Mouse (Mus musculus) right cerebral cortex, adult 18-20 months (tissue): ENCODE results near the gene Srrt.

ENCODE experiments used
- DNase-seq: peaks from one replicate; pipeline ENCODE4 v3.0.0; 2022; ENCODE audit warnings: mixed read lengths

Gene Srrt

DNA sequence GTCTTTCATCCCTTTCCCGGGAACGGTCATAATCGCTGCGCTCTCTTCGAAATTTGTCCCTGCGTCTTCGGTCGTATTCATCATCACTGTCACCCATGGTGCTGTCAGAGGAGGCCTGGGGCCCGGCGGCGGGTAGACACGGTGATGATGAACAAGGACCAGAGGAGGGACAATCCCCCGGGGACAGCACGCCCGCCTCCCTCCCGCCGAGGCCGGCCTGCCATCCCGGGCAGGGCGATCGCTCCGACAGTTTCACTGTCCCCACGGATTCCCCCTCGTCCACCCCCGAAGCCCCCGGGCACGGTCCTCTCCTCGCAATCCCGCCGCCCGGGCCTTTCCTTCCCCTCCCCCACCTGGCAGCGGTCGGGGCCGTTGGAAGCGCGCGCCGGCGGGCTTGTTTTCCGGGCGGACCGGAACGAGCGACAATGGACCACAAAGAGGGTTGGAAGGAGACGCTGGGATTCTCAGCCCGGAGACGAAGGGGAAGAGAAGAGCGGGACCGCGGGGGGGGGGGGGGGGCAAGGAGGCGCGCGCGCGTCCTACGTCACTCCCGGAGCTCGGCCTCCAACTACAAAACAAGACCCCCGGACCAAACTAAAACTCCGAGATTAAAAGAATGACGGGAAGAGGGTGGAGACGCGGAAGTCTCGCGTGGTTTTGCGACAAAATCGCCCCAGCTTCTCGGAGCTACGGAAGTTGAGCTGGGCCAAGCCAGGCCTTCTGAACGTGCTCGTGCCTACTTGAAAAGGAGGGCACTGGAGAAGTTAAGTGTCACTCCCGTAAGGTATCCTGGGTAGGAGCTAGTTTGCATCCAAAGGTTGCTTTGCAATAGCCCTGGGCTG lies at the start of gene Srrt:
TSS of gene Srrt (minus strand) at position 604 of the 842 bp plus-strand sequence.
- DNase-seq = peak; percentile 94

DNA sequence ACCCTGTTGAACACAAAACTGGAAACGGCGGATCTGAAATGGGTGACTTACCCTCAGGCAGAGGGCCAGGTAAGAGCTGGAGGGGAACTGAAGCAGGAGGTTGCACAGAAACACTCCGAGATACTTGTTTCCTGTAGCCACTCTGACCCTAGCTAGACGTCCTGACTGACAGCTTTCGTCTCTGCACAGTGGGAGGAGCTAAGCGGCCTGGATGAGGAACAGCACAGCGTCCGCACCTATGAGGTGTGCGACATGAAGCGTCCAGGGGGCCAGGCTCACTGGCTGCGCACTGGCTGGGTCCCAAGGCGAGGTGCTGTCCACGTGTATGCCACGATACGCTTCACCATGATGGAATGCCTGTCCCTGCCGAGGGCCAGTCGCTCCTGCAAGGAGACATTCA lies 46.6 kb upstream of the Srrt start:
- no peak for DNase-seq

DNA sequence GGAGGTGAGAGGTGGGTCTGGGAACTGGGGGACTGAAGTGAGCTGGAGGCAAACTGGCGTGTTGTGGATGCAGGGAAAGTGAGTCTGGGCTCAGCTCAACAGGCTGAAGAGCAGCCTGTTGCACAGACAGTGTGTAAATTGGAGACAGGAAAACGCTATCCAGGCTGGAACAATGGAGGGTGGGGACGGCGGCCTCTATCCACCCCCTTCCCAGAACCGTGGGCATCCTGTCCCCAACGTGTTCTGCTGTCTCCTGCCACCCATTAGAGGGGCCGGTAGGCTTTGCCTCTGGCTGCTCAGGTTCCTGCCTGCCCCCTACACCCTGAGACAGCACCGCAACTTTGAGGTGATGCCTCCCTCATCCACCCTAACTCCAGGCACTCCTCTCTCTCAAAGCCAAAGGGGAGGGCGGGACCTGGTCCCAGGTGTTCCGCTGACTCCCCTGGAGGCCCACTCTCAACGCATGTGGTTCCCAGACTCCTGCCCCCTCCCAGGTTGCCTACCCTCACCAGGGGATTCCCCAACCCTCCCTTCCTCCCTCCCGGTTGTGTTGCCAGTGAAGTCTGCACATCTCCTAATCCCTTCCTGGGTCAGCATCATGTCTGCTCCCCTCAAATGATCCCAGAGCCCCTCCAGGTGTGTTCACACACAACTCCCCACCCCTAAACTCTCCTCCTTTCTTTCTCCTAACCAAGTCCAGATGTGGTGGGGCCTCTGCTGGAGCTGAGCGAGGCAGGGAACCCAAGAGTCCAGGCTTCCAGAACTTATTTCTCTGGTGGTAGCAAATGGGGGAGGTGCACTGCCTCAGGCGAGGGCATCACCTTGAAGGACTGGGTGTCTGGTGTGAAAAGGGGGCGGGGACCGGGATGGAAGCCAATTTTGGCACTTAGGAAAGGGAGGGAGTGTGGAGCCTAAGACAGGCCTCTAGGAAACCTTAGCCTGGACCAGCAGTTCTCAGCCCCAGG lies 44.8 kb upstream of the Srrt start:
- DNase-seq = no peak

DNA sequence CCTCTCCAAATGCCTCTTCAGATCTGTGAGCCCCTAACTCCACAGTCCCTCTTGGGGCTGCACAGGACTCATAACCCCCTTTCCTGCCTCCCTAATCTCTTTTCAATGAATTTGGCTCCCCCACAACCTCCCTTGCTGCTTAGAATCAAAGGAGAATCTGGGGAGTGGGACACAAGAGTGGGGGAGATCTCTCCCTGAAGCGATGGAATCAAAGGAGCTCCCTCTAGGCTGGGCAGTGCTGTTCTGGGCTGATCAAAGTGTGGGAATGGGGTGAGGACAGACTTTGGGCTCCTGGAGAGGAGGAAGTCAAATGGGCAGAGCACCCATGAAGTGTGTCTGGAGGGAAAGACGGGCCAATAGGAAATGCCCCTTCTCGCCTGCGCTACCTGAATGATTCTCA lies 43.9 kb upstream of the Srrt start:
- no peak for DNase-seq

DNA sequence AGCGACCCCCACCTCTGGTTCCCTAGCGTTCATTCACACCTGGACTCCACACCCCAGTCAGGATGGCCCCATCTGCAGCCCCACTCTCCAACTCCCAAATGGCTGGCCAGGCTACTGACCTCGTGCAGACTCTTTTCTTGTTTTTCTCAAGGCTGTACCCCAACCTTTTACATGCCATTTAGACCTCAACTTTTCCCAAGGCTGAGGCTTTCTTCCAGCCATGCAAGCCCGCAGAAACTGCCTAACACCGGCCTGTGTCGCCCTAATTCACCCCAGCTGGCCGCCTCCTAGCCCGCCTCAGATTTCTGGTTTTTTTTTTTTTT lies 43.5 kb upstream of the Srrt start:
- DNase-seq = no peak

DNA sequence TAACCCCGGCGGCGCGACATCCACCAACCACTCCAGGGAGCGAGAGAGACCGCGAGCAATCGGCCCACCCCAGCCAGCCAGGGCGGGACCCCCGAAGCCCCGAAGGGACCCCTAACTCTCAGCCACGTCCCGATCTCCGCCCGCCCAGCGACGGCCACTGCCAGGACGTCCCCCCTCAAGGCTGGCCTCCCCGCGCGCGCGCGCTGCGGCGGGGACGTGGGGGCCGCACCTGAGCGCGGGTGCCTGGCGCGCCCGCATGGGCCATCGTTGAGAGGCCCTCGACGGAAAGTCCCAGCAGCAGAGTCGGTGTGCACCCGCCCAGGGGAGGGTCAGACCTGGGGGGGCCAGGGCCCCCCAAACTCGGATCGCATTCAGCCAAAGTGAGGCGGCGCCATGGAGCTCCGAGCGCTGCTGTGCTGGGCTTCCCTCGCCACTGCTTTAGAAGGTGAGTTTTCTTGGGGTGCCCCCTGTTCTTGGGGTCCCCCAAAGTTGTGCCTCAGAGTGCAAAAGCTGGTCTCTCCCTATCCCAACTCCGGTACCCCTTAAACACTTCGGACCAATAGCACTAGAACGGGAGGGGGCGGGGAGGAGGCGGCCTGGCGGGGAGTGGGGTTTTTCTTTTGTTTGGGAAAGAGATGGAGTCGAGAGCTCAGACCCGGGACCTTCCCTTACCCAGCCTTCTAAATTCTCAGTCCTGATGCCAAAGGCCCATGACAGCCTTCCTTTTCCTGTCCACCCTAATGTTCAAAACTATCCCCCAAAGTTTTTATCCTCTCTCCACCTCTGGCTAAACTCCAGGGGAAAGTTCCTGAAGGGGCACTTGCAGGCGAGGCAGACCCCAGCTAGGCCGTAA lies 43.0 kb upstream of the Srrt start:
- no peak for DNase-seq

DNA sequence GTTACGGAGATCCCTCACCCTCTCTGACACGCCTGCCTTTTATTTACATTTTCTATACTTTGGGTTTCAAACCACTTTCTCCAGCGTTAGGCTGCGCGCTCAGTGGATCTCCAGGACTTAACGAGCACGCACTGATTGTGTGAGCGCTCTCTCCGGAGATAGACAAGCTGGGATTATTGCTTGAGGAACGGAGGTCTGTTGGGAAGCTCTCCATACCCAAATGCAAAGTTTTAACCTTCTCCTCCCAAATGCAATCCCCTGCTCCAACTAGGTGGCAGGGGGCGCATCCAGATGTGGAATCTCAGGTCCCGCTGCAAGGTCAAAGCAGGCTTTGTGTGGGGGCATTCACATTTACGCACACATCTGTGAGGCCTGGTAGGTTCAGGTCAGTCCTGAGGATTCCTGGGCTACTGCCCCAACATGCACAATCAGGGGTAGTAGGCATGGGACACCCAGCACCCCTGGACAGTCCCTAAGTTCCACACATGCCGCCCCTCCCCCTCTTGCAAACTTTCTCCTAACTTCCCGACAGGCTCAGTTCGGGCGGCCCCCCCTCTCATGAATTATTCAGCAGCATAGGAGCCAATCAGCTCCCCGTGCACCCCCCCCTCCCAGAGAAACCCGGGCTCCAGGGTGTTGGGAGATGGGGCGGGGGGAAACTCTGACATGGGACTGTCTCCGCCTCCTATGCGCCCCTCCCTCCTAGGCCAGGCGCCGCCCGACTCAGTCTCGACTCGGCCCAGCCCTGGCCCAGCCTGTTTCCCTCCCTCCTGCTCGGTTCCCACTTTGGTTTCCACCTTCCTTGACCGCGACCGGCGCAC lies 42.1 kb upstream of the Srrt start, which contains the start of gene Ephb4:
TSS of gene Ephb4 (plus strand) at position 726 of the 821 bp plus-strand sequence.
- DNase-seq = peak; percentile 55

DNA sequence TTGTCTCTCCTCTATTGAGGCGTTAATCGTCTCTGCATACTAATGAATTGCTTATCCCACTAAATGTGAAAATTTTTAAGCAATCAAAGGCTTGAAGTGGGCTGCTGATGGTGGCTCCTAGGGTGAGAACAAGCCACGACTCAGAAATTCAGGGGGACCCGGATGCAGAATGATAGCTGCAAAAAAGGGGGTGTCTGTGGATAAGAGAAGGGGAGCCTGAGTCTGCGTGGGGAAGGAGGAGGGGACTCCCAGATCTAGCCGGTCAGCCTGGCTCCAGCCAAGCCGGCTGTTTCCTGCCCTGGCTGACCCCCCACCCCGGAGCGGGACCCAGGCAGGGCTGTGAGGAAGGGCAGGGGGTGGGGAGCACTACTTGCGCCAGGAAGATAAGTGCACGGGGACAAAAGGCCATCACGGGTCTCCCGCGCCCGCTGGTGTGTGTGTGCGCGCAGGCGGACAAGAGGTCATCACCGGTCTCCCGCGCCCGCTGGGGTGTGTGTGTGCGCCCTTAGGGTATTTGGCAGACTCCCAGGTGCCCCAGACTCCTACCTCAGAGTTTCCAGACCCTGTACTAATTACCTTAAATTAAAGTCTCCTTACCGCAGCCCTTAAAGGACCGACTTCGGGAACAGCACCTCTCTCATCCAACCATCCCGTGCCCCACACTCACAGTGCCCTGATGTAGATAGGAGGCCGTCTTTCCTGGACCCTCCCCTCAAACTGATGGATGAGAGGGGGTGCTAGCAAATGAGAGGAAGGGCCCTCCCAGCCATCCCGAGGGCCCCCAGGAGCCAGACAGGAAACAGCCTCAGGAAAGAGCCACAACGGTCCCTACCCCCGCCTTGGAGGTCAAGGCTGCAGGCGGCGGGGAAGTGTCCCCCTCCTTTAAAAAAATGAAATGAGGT lies 41.3 kb upstream of the Srrt start:
- DNase-seq = no peak

DNA sequence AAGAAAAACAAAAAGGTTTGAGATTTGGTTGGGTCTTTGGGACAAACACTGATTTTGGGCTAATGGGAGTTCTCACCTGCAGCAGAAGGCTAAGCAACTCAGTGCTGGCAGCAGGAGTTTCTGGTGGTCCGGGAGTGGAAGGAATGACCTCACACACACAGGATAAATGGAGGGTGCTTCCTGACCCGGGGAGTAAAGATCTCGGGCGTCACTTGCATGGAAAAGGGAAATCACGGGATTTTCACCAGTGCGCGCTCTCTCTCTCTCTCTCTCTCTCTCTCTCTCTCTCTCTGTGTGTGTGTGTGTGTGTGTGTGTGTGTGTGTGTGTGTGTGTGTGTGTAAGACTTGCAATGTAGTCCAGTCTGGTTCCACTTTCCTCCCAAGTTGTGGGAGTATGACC lies 40.4 kb upstream of the Srrt start:
- no peak for DNase-seq

DNA sequence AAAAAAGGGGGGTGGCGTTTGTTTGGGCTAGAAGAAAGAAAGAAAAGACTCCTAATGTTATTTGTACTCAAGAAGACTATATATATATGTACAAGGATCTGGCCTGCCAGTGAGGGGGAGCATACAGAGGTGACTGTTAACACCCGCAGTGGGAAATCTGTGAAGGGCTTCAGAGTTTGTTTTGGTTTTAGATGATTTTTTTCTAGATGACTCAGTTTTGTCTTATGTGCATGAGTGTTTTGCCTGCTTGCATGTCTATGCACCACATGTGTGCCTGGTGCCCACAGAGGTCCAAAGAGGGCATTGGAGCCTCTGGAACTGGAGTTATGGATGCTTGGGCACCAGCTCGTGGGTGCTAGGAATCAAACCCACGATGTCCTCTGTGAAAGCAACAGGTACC lies 39.5 kb upstream of the Srrt start:
- DNase-seq = no peak

DNA sequence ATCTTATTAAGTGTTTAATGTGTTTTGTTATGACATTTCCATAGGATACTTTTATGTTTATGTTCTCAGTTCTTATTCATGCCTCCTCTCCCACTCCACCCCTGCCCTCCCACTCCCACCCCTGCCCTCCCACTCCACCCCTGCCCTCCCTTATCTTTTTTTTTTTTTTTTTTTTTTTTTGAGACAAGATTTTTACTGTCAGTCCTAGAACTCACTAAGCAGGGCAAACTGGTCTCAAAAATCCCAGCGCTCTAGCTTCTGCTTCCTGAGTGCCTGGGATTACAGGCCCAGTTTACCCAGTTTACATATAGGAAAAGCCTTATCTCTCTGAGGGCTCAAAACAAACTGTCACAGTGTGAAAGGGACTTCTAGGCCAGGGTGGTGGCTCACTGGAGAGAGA lies 38.9 kb upstream of the Srrt start:
- no peak for DNase-seq

DNA sequence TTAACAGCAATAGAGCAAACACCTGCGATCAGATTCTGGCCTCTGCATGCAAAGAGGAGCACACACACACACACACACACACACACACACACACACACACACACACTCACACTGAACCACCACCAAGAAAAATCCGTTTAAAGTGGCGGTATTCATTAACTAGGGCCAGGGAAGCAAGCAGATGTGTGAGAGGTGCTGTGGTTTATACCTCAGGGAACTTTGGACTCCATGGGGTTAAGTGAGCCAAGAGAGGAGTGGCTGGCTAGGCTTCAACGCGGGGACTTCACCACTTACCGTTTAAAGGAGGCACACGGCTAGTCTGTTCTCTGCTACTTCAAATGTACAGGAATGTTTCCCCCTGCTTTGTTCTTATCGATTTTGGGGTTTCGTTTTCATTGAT lies 38.3 kb upstream of the Srrt start:
- DNase-seq = no peak

DNA sequence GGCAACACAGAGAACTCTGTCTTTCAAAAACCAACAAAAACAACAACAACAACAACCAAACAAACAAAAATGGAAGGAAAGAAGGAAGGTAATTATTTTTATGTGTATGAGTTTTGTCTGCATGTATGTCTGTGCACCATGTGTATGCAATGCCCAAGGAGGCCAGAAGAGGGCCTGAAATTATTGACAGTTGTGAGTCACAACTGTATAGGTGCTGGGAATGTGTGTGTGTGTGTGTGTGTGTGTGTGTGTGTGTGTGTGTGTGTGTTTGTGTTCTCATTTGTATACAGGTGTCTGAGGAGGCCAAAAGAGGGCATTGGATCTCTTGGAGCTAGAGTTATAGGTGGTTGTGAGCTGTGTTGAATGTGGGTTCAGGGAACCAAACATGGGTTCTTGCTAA lies 36.4 kb upstream of the Srrt start:
- no peak for DNase-seq

DNA sequence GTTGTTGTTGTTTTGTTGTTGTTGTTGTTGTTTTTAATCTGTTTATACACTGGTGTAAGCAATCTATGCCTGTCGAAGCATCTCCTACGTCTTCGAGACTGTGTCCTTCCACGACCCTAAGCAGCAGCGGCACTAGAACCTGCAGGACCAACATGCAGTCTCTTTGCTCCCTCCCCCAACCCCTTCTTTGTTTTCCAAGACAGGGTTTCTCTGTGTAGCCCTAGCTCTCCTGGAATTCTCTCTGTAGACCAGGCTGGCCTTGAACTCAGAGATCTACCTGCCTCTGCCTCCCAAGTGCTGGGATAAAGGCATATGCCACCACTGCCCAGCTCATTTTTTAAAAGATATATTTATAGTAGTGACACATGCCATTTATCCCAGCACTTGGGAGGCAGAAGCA lies 35.9 kb upstream of the Srrt start:
- no peak for DNase-seq

DNA sequence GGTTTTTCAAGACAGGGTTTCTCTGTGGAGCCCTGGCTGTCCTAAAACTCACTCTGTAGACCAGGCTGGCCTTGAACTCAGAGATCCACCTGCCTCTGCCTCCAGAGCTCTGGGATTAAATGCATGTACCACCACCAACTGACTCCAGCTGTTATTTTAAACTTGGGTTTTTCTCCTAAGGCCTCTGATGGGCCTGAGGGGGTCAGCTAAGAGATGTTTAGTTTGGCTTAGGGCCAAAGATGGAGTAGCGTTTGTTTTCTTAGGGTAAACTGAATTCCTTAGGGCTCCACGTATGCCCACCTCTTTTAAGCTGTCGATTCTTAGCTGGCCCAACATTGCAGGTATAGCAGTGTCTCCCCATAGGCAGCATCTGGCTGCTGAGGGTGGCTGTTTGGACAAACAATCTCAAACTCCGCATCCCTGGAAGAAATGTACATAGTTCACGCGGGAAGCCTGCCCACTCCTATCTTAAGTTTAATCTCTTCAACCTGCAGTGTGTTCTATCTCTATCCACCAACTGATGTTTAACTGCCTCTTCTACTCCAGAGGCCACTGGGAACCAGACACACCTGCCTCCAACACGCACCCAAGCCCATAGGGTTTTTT lies 35.0 kb upstream of the Srrt start:
- DNase-seq = no peak

DNA sequence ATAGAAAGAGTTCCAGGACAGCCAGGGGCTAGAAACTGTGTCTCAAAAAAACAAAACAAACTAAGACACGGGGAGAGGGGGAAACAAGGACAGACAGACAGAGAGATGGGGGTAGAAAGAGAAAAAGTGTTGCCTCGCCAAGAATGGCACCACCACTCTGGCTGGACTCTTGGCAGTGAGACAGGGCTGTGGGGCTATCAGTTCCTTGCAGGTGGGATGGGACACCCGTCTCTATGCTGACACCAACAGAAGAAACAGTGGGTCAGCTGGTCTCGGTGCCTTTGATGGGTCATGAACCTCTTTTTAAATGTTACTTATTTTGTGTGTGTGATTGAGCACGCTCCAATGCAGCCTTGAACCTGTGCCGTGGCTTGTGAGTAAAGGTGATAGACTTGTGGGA lies 32.7 kb upstream of the Srrt start:
- DNase-seq = no peak

DNA sequence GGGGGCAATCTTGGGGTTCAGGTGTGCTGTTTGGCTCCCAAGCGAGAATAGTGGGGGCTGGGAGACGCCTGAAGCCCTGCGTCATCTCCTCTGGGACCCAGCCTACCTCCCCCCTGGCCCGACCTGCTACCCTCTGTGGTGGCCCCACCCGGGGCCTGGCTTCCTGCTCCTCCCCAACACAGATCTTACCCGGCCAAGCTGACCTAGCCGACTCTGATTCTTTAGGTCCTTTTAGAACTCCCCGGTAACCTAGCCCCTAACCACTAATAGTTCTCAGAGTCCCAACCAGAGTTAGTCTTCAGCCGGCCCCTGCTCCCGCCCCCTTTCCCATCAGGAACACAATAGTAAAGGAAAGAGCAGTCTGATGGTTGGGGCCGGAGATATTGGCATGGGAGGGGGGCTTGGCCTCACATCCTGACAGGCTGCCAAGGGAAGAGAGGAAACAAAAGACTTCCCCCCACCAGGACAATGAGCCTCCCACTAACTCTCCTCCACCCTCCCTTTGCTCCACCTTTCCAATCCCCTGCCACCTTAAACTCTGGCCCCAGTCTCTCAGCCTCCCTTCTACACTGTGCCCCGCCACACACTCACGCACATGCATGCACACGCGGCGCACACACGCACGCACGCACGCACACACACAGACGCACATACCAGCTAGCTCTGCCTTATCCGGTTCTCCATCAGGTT lies 32.0 kb upstream of the Srrt start:
- DNase-seq = peak; percentile 22

DNA sequence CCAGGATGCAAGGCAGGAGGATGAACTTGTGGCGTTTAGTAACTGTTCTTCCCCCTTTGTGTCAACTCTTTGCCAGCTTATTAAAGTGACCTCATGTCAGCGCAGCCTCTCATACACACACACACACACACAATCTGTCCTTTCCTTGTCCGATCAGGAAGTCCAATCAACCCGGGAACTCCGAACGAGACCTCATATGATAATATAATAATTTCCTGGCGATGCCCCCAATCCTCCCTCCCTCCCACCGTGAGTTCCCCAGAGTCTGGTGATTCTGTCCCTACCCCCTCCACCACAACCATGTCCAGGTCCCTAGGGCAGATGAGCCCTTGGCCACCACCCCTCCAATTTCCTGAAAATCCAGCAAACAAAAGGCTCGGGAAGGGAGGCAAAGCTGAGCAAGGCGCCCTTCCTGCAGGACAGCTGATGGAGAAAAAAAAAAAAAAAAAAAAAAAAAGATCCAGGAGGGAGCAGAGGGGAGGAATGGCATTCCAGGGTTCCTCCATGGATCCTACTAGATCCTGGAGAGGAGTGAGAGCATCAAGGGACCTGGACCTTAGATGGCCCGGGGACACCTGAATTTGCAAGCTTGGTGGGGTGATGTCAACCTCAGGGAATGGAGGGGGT lies 31.3 kb upstream of the Srrt start:
- no peak for DNase-seq

DNA sequence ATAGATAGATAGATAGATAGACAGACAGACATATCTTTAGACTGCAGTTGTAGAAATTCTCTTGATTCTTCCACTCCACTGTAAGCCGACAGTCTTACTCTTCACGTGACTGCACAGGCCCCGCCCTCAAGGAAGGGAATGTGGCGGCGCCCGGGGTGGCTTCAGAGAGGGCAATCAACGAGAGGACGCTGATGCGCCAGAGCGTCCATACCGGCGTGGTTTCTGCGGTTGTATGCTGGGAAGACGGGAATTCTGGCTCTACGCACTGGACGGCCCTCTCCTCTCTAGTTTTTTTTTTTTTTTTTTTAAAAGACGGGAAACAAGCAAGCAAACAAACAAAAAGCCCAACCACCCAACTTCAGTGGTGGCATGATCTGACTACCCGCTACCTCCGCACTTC lies 30.8 kb upstream of the Srrt start:
- peak; percentile 94 for DNase-seq
